Mouse (Mus musculus) hindbrain, postnatal 0 days (tissue): ENCODE measurements around the gene Rassf8. TPM values are rescaled to one million over a fixed set of nuclear protein-coding genes. Genes with fewer than 3 reads are reported as not detected.

Experiments used
- ATAC-seq: fragments of 200-750 bp; cut with Nextera tagmentation; 2 replicates; pipeline ENCODE4 v1.8.0; 2017; ENCODE audit warnings: mild to moderate bottlenecking, moderate TSS enrichment, moderate library complexity
- DNase-seq: peaks from one replicate; pipeline ENCODE4 v3.0.0-alpha.2; 2015; ENCODE audit warnings: low spot score
- H3K27ac ChIP-seq: fragments of 300-500 bp; sonication (generic); 2 replicates; pipeline ENCODE4 v1.5.1; 2014; ENCODE audit warnings: mild to moderate bottlenecking
- H3K27me3 ChIP-seq: fragments of 300-500 bp; sonication (generic); 2 replicates; pipeline ENCODE4 v1.6.1; 2014; ENCODE audit warnings: low read length, mixed read lengths; ENCODE audit not compliant: insufficient read depth
- H3K36me3 ChIP-seq: fragments of 300-500 bp; sonication (generic); 2 replicates; pipeline ENCODE4 v1.6.1; 2014; ENCODE audit warnings: low read length, mixed read lengths; ENCODE audit not compliant: insufficient read depth
- H3K4me1 ChIP-seq: fragments of 300-500 bp; sonication (generic); 2 replicates; pipeline ENCODE4 v1.6.1; 2014; ENCODE audit warnings: antibody characterized with exemption, low read length, mixed read lengths; ENCODE audit not compliant: insufficient read depth
- H3K4me2 ChIP-seq: fragments of 300-500 bp; sonication (generic); 2 replicates; pipeline ENCODE4 v1.6.1; 2014; ENCODE audit warnings: low read depth, mild to moderate bottlenecking, low read length, moderate library complexity, mixed read lengths
- H3K4me3 ChIP-seq: fragments of 300-500 bp; sonication (generic); 2 replicates; pipeline ENCODE4 v1.5.1; 2014; ENCODE audit warnings: low read length
- H3K9ac ChIP-seq: fragments of 300-500 bp; sonication (generic); replicated peaks from 2 replicates; pipeline ENCODE4 v1.6.1; 2014; ENCODE audit warnings: mild to moderate bottlenecking, low read length, moderate library complexity, mixed read lengths
- H3K9me3 ChIP-seq: fragments of 300-500 bp; sonication (generic); 2 replicates; pipeline ENCODE4 v1.6.1; 2016; ENCODE audit warnings: low read length, mixed read lengths
- CTCF ChIP-seq: IDR thresholded peaks from 2 replicates; pipeline ENCODE4 v1.5.1; 2016; ENCODE audit warnings: antibody characterized with exemption, control low read depth, low read depth
- WGBS: fragments of 180-500 bp; shearing (Covaris S2); extraction: QIAGEN DNeasy Blood & Tissue Kit; methylation state at CpG from one replicate; pipeline ENCODE4 v1.1.7; 2014; 5-methylcytosine and 5-hydroxymethylcytosine counted together
- polyA plus RNA-seq: library from polyadenylated mRNA; unstranded; fragments of >200 nt; fragmentation: Nextera tagmentation; extraction: Ambion mirVana; gene quantifications from 2 replicates; pipeline ENCODE4 v1.2.1, GENCODE M21; 2015
- total RNA-seq: library from RNA; depleted of rRNA; stranded (reverse); fragments of >200 nt; gene quantifications from 2 replicates; pipeline ENCODE4 v1.2.3, GENCODE M21; 2014; rRNA removed

Rassf8 gene
- total RNA-seq (15.0 and 18.6 TPM in 2 replicates), polyA plus RNA-seq (5.5 and 6.5 TPM in 2 replicates)

- Histone ChIP-seq H3K4me3 (peak within 1 kb of the TSS; percentile 58), H3K4me1 (no peaks in the 10 kb centered on the region), H3K4me2 (peak within 1 kb of the TSS; percentile 66), H3K27me3 (no peaks in the 10 kb centered on the region), H3K9me3 (no peaks in the 10 kb centered on the region), H3K9ac (peak within 1 kb of the TSS; percentile 72), H3K36me3 (no peaks in the 10 kb centered on the region), H3K27ac (peak within 1 kb of the TSS; percentile 83)
- 2% methylated on average over 48 of the region's 71 CpGs for WGBS
- DNase-seq, result peak; percentile 86
- TF ChIP-seq CTCF, result no peak
- ATAC-seq, result peak; percentile 95
These were observed at the start of gene Rassf8 for GRCm38 (mm10) chr6:145746132-145746849. TSS of gene Rassf8 (plus strand) at chr6:145746748.

- 21% methylated on average over 8 of the region's 8 CpGs for WGBS
- Histone ChIP-seq H3K4me3 (no peak overlapping the region), H3K4me2 (no peak overlapping the region), H3K4me1 (no peaks in the 10 kb centered on the region), H3K36me3 (no peaks in the 10 kb centered on the region), H3K27ac (no peak overlapping the region), H3K9me3 (no peaks in the 10 kb centered on the region), H3K9ac (no peak overlapping the region), H3K27me3 (no peaks in the 10 kb centered on the region)
- no peak for TF ChIP-seq CTCF
- ATAC-seq, result no peak
- no peak for DNase-seq
These were observed 45.5 kb upstream of the Rassf8 start for GRCm38 (mm10) chr6:145701021-145701540.

GRCm38 (mm10) chr6:145703667-145704066 is 42.9 kb upstream of the Rassf8 start:
- no peak overlapping the region for H3K27ac ChIP-seq
- WGBS, result 73% methylated on average over 6 of the region's 6 CpGs
- H3K27me3 ChIP-seq, result no peaks in the 10 kb centered on the region
- no peak for ATAC-seq
- no peaks in the 10 kb centered on the region for H3K9me3 ChIP-seq
- no peak overlapping the region for H3K4me3 ChIP-seq
- H3K4me2 ChIP-seq, result no peak overlapping the region
- H3K9ac ChIP-seq, result no peak overlapping the region
- no peaks in the 10 kb centered on the region for H3K4me1 ChIP-seq
- H3K36me3 ChIP-seq, result no peaks in the 10 kb centered on the region
- TF ChIP-seq CTCF, result no peak
- DNase-seq, result no peak

GRCm38 (mm10) chr6:145709956-145710720 is 36.4 kb upstream of the Rassf8 start:
- Histone ChIP-seq H3K4me3 (no peak overlapping the region), H3K4me2 (no peak overlapping the region), H3K27ac (no peak overlapping the region), H3K9me3 (no peaks in the 10 kb centered on the region), H3K27me3 (no peaks in the 10 kb centered on the region), H3K4me1 (peaks cover 7% of the 10 kb centered on the region; the same call in 1 of the 2 replicates), H3K36me3 (no peaks in the 10 kb centered on the region), H3K9ac (no peak overlapping the region)
- 85% methylated on average over 18 of the region's 18 CpGs for WGBS
- no peak for ATAC-seq
- no peak for DNase-seq
- TF ChIP-seq CTCF, result no peak

- ATAC-seq, result no peak
- peaks cover 7% of the 10 kb centered on the region; the same call in 1 of the 2 replicates for H3K4me1 ChIP-seq
- H3K9ac ChIP-seq, result no peak overlapping the region
- no peak for TF ChIP-seq CTCF
- H3K4me3 ChIP-seq, result no peak overlapping the region
- no peaks in the 10 kb centered on the region for H3K27me3 ChIP-seq
- H3K27ac ChIP-seq, result no peak overlapping the region
- no peak for DNase-seq
- WGBS, result 89% methylated on average over 3 of the region's 3 CpGs
- H3K4me2 ChIP-seq, result no peak overlapping the region
- H3K36me3 ChIP-seq, result no peaks in the 10 kb centered on the region
- H3K9me3 ChIP-seq, result no peaks in the 10 kb centered on the region
These were observed 35.8 kb upstream of the Rassf8 start for GRCm38 (mm10) chr6:145710797-145711196.

- H3K4me3 ChIP-seq, result no peak overlapping the region
- no peak for TF ChIP-seq CTCF
- no peak overlapping the region for H3K9ac ChIP-seq
- peaks cover 7% of the 10 kb centered on the region; the same call in 1 of the 2 replicates for H3K4me1 ChIP-seq
- no peaks in the 10 kb centered on the region for H3K36me3 ChIP-seq
- ATAC-seq, result no peak
- DNase-seq, result no peak
- H3K4me2 ChIP-seq, result no peak overlapping the region
- WGBS, result 64% methylated on average over 5 of the region's 5 CpGs
- no peak overlapping the region for H3K27ac ChIP-seq
- no peaks in the 10 kb centered on the region for H3K27me3 ChIP-seq
- no peaks in the 10 kb centered on the region for H3K9me3 ChIP-seq
These were observed 35.2 kb upstream of the Rassf8 start for GRCm38 (mm10) chr6:145711320-145711719.
